Mouse (Mus musculus) CH12.LX (cell line): ENCODE measurements at regions not wholly inside any gene's neighbourhood (a gene's known extent, or its start where the extent isn't known, plus 50 kb on each side); places are given as distances from the start of the nearest gene placed in this dataset.

Experiments
- DNase-seq: peaks from one replicate; pipeline ENCODE4 v3.0.0-alpha.2; 2013; ENCODE audit errors: extremely low read depth
- H3K27ac ChIP-seq: 2 replicates; pipeline ENCODE4 v1.5.1; 2012; ENCODE audit warnings: low read depth, mild to moderate bottlenecking, control low read depth, moderate library complexity; ENCODE audit not compliant: insufficient read depth
- H3K27me3 ChIP-seq: replicated peaks from 2 replicates; pipeline ENCODE3; 2012; ENCODE audit warnings: inconsistent platforms
- H3K36me3 ChIP-seq, 2 experiments: replicated peaks in 1 of 2; 2 replicates each; pipeline versions ENCODE3 to v1.6.1; 2012; ENCODE audit warnings: inconsistent platforms in 1 of 2, low read length in 1 of 2, mild to moderate bottlenecking in 1 of 2, mixed read lengths in 1 of 2, moderate library complexity in 1 of 2; ENCODE audit not compliant: control insufficient read depth in 1 of 2, insufficient read depth in 1 of 2
- H3K4me1 ChIP-seq, 2 experiments: 2 replicates each; pipeline ENCODE4 v1.6.1; 2012; ENCODE audit warnings: inconsistent platforms in 1 of 2, moderate library complexity in 1 of 2; ENCODE audit not compliant: insufficient read depth in 2 of 2, control insufficient read depth in 1 of 2
- H3K4me2 ChIP-seq: 2 replicates; pipeline ENCODE4 v1.6.1; 2012; ENCODE audit warnings: low read depth, mild to moderate bottlenecking, control low read depth; ENCODE audit not compliant: poor library complexity, insufficient read depth, severe bottlenecking
- H3K4me3 ChIP-seq, 3 experiments: fragments of 150-350 bp in 1 of 3; sonication (generic) in 1 of 3; replicated peaks in 1 of 3; 2 replicates each; pipeline versions ENCODE3 to v1.5.1; 2011 to 2012; ENCODE audit warnings: low read depth in 2 of 3, low read length in 2 of 3, mild to moderate bottlenecking in 2 of 3, moderate library complexity in 2 of 3, control low read depth in 1 of 3, improper control_type of control experiment in 1 of 3, inconsistent platforms in 1 of 3, mixed read lengths in 1 of 3; ENCODE audit not compliant: poor library complexity in 1 of 3
- H3K79me2 ChIP-seq: replicated peaks from 2 replicates; pipeline ENCODE4 v1.6.1; 2012; ENCODE audit warnings: mild to moderate bottlenecking, moderate library complexity; ENCODE audit not compliant: control insufficient read depth, poor library complexity, insufficient read depth, severe bottlenecking; ENCODE audit errors: extremely low read depth
- H3K9ac ChIP-seq: 2 replicates; pipeline ENCODE4 v1.6.1; 2012; ENCODE audit warnings: low read depth, mild to moderate bottlenecking, control low read depth, moderate library complexity; ENCODE audit not compliant: insufficient read depth
- H3K9me3 ChIP-seq: replicated peaks from 2 replicates; pipeline ENCODE3; 2012; ENCODE audit warnings: low read length, inconsistent platforms, mixed read lengths
- BHLHE40 ChIP-seq: IDR thresholded peaks from 2 replicates; pipeline ENCODE4 v1.6.1; 2011; ENCODE audit warnings: mild to moderate bottlenecking, low read depth, low read length, improper control_type of control experiment
- CHD1 ChIP-seq: IDR thresholded peaks from 2 replicates; pipeline ENCODE4 v1.6.1; 2012; ENCODE audit warnings: low read depth, low read length, improper control_type of control experiment, inconsistent platforms
- ETS1 ChIP-seq: conservative IDR thresholded peaks from 2 replicates; pipeline ENCODE4 v1.6.1; 2012; ENCODE audit warnings: low read depth, mild to moderate bottlenecking, inconsistent platforms, low read length, improper control_type of control experiment, moderate library complexity
- HCFC1 ChIP-seq: IDR thresholded peaks from 2 replicates; pipeline ENCODE4 v1.6.1; 2012; ENCODE audit warnings: low read depth, mild to moderate bottlenecking, inconsistent platforms, low read length, improper control_type of control experiment
- MAFK ChIP-seq: IDR thresholded peaks from 2 replicates; pipeline ENCODE4 v1.6.1; 2011; ENCODE audit warnings: low read length, improper control_type of control experiment; ENCODE audit not compliant: insufficient replicate concordance
- MAX ChIP-seq: IDR thresholded peaks from 2 replicates; pipeline ENCODE4 v1.6.1; 2011; ENCODE audit warnings: low read length, improper control_type of control experiment
- MEF2A ChIP-seq: IDR thresholded peaks from 2 replicates; pipeline ENCODE4 v1.6.1; 2014; ENCODE audit warnings: low read depth, mild to moderate bottlenecking, inconsistent platforms, low read length, improper control_type of control experiment, borderline replicate concordance
- MXI1 ChIP-seq: IDR thresholded peaks from 2 replicates; pipeline ENCODE4 v1.6.1; 2011; ENCODE audit warnings: mild to moderate bottlenecking, low read depth, low read length, improper control_type of control experiment
- NELFE ChIP-seq: IDR thresholded peaks from 2 replicates; pipeline ENCODE4 v1.6.1; 2011; ENCODE audit warnings: low read depth, low read length, improper control_type of control experiment
- PAX5 ChIP-seq: IDR thresholded peaks from 2 replicates; pipeline ENCODE4 v1.6.1; 2012; ENCODE audit warnings: low read length, inconsistent platforms, mixed read lengths
- TBP ChIP-seq: conservative IDR thresholded peaks from 2 replicates; pipeline ENCODE4 v1.6.1; 2011; ENCODE audit warnings: low read depth, low read length, improper control_type of control experiment
- TCF12 ChIP-seq: IDR thresholded peaks from 2 replicates; pipeline ENCODE4 v1.6.1; 2014; ENCODE audit warnings: low read depth, mild to moderate bottlenecking, inconsistent platforms, low read length, improper control_type of control experiment
- USF1 ChIP-seq: IDR thresholded peaks from 2 replicates; pipeline ENCODE4 v1.6.1; 2014; ENCODE audit warnings: low read depth, mild to moderate bottlenecking, inconsistent platforms, low read length, improper control_type of control experiment
- ZC3H11A ChIP-seq: IDR thresholded peaks from 2 replicates; pipeline ENCODE4 v1.6.1; 2012; ENCODE audit warnings: low read depth, mild to moderate bottlenecking, inconsistent platforms, low read length, improper control_type of control experiment
- dilution Hi-C: fragments of 300-500 bp; cut with MboI; formaldehyde crosslinking; loops from 2 replicates; pipeline ENCODE4 v1.14.3; 2020; ENCODE audit warnings: low sequenced_read_pairs; ENCODE audit not compliant: extremely low pct_unique_long_range_greater_than_20kb, extremely low pct_ligation_motif_present
- in situ Hi-C: fragments of 300-500 bp; cut with MboI; formaldehyde crosslinking; loops from 3 replicates; pipeline ENCODE4 v1.14.3; 2019; ENCODE audit warnings: low sequenced_read_pairs, low pct_ligation_motif_present, low pct_unique_long_range_greater_than_20kb, mixed read lengths

DNA sequence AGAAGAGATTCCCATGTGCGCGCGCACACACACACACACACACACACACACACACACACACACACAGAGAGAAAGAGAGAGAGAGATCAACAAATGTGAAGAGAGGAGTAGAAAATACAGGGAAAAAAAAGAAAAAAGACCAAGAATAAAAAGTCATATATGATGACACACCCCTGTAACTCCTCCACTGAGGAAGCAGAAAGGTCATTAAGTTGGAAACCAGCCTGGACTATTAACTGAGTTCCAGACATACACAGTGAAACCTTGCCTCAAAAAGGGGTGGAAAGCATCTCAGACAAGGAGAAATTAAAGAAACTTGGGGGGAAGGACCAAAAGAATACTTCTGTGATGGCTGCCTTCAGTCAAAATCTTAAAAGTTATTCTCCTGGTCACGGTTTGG lies 168.7 kb downstream of the Cd47 start:
- Histone ChIP-seq H3K79me2 (peaks cover 7% of the 10 kb centered on the region), H3K4me2 (peak overlapping the region; percentile 18; the same call in 1 of the 2 replicates), H3K36me3 (no peaks in the 10 kb centered on the region), H3K27me3 (no peaks in the 10 kb centered on the region), H3K9ac (peak overlapping the region; percentile 89), H3K4me3 (peak overlapping the region; percentile 17 to 30 (median 18)), H3K9me3 (no peaks in the 10 kb centered on the region), H3K4me1 (peaks cover 37 to 78% of the 10 kb centered on the region in 2 experiments), H3K27ac (peak overlapping the region; percentile 95)
- dilution Hi-C loops = no loop called here
- in situ Hi-C loops = loop anchor here (5.0 kb wide), 1 partner anchor 58 kb away; no protein-coding TSS in a partner anchor
- DNase-seq = no peak
- TF ChIP-seq TBP = no peak
- TF ChIP-seq MEF2A = peak; percentile 24; the same call in 1 of the 2 replicates
- 0 out of 2 replicates have a peak, but pooled peaks have one; percentile 4 for TF ChIP-seq ETS1
- no peak for TF ChIP-seq ZC3H11A
- no peak for TF ChIP-seq NELFE
- TF ChIP-seq BHLHE40 = 0 out of 2 replicates have a peak, but pooled peaks have one; percentile 28
- 0 out of 2 replicates have a peak, but pooled peaks have one; percentile 22 for TF ChIP-seq MAX
- TF ChIP-seq TCF12 = no peak; the same call in 1 of the 2 replicates
- TF ChIP-seq USF1 = no peak

DNA sequence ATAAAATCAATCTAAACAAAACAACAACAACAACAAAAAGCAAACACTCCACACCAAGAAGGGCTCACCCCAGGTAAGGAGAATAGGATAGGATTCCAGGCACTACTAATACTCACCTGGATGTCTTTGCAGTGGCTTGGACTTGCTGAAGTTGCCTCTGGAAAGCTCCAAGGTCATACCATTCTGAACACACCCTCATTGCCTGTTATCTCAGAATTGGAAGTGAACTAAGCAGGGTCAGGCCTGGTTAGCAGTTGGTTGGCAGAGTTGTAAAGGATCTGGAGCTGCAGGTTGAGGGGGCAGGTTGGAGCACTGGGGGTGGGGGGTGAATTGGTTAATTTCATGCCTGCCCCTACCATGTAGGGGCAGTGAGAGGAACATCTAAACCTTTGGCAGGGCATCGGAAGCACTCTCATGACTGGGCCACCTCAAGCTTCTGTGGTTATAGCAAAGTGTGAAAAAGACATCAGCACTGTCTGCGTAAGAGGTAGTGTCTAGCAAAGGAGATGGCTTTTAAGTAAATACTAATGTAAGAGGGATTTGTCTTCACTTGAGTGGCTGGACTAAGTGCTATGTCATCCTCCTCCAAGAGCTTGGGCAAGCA lies 169.5 kb downstream of the Cd47 start:
- in situ Hi-C loops = loop anchor here (5.0 kb wide), 1 partner anchor 58 kb away; no protein-coding TSS in a partner anchor
- TF ChIP-seq TCF12 (no peak), MAFK (no peak), HCFC1 (0 out of 2 replicates have a peak, but pooled peaks have one; percentile 6), PAX5 (no peak), USF1 (no peak), CHD1 (peak; percentile 90; the same call in 1 of the 2 replicates), MXI1 (no peak)
- no peaks in the 10 kb centered on the region for H3K36me3 ChIP-seq
- dilution Hi-C loops = no loop called here
- peak overlapping the region; percentile 1 to 39 (median 3) for H3K4me3 ChIP-seq
- H3K4me1 ChIP-seq = peaks cover 30 to 71% of the 10 kb centered on the region in 2 experiments
- peak overlapping the region; percentile 45 for H3K4me2 ChIP-seq
- no peaks in the 10 kb centered on the region for H3K27me3 ChIP-seq
- H3K9me3 ChIP-seq = no peaks in the 10 kb centered on the region
- H3K79me2 ChIP-seq = peaks cover 7% of the 10 kb centered on the region
- H3K9ac ChIP-seq = peak overlapping the region; percentile 89
- peak overlapping the region; percentile 95 for H3K27ac ChIP-seq
- no peak for DNase-seq
